Mouse (Mus musculus): ENCODE data around the gene Rnf167. TPM values are rescaled to one million over a fixed set of nuclear protein-coding genes. Genes with fewer than 3 reads are reported as not detected.

The Rnf167 gene
- polyA plus RNA-seq, 1 experiment from 2014 or later: 122 TPM

DNA sequence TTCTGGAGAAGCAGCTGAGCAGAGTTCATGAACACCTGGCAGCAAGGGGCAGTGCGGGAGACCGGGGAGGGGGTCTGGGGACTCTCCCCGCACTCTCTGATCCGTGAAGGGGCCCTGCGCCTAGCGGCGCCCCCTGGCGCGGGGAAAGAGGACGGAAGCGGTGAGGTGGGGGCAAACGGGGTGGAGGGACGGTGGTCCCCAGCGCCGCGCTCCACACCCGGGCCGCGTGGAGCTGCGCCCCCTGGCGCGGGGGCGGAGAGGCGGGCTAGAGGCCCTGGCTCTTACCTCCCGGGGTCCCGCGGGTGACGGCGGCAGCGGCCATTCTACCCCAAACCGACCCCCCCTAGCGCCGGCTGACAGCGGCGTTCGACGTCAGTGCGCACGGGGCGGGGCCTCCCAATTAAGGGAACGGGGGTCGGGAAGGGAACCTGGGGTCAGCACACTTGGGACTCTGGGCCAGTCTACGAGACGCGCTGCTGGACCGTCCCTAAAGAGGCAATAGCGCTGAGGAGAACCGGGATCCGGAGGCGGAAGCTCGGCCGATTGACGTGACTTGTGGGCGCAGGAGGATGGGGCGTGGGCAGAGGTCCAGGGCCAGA lies 40.7 kb downstream of the Rnf167 start, which contains the start of gene Camta2:
Gene Camta2, minus strand, starts transcription at position 505 of the 599 bp plus-strand sequence.
- peak; percentile 91 for ATAC-seq (replicated peaks; ENCODE audit: low FRiP score)
- Histone ChIP-seq H3K4me2 (peak within 1 kb of the TSS; percentile 89), H3K4me1 (peaks cover 22% of the 10 kb centered on the region), H3K4me3 (replicated peaks) (peak within 1 kb of the TSS; percentile 81), H3K9me3 (replicated peaks) (no peaks in the 10 kb centered on the region), H3K27ac (peak within 1 kb of the TSS; percentile 92), H3K27me3 (no peaks in the 10 kb centered on the region), H3K9ac (peak within 1 kb of the TSS; percentile 72), H3K36me3 (peaks cover 32% of the 10 kb centered on the region)
- WGBS: under 1% methylated on average over 55 of the region's 55 CpGs

DNA sequence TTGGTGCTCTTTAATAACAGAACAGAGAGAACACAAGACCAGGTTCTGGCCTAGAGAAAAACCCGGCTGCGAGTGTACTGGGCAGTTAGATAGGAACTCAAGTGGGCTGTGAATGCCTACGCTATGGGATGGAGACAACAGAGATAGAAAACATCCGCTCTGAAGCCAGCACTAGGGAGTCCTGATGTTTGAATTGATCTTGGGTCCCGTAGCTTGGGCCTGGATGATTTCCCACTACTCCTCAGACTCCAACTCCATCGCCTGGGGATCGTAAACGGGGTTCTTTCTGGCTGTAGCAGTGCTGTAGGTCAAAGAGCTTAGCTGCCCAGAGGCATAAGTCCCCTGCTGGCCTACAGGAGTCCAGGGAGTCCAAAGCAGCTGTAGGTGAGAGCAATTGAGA lies 41.3 kb downstream of the Rnf167 start:
- Histone ChIP-seq H3K9ac (peak overlapping the region; percentile 72), H3K27ac (peak overlapping the region; percentile 92), H3K4me1 (peaks cover 22% of the 10 kb centered on the region), H3K4me3 (replicated peaks) (peak overlapping the region; percentile 81), H3K9me3 (replicated peaks) (no peaks in the 10 kb centered on the region), H3K4me2 (peak overlapping the region; percentile 89), H3K27me3 (no peaks in the 10 kb centered on the region), H3K36me3 (peaks cover 25% of the 10 kb centered on the region)
- WGBS: 9% methylated on average over 8 of the region's 8 CpGs
- ATAC-seq (replicated peaks; ENCODE audit: low FRiP score): no peak

GRCm38 (mm10) chr11:70689578-70689977 lies 42.5 kb downstream of the Rnf167 start:
- no peaks in the 10 kb centered on the region for H3K27me3 ChIP-seq
- no peak overlapping the region for H3K4me3 ChIP-seq (replicated peaks)
- ATAC-seq (replicated peaks; ENCODE audit: low FRiP score): no peak
- H3K9ac ChIP-seq: no peak overlapping the region
- 66% methylated on average over 4 of the region's 4 CpGs for WGBS
- H3K27ac ChIP-seq: no peak overlapping the region
- peaks cover 22% of the 10 kb centered on the region for H3K4me1 ChIP-seq
- H3K9me3 ChIP-seq (replicated peaks): no peaks in the 10 kb centered on the region
- peaks cover 14% of the 10 kb centered on the region for H3K36me3 ChIP-seq
- no peak overlapping the region for H3K4me2 ChIP-seq

DNA sequence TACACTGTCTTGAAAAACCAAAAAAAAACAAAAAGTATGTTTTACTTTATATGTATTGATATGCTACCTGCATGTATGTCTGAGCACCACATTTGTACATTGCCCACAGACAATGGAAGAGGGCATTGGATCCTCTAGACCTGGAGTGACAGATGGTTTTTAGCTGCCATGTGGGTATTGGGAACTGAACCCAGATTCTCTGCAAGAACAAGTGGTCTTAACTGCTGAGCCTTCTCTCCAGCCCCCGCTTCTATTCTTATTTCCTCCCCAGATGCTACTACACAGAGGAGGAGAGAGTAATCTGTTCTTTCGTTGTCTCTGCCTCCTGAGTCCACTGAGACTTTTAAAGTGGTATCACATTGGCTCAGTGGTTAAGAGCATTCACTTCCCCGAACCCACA lies 46.5 kb downstream of the Rnf167 start:
- peaks cover 5% of the 10 kb centered on the region for H3K4me1 ChIP-seq
- no peaks in the 10 kb centered on the region for H3K9me3 ChIP-seq (replicated peaks)
- H3K9ac ChIP-seq: no peak overlapping the region
- no peak overlapping the region for H3K4me2 ChIP-seq
- H3K36me3 ChIP-seq: no peaks in the 10 kb centered on the region
- H3K4me3 ChIP-seq (replicated peaks): no peak overlapping the region
- H3K27ac ChIP-seq: no peak overlapping the region
- no peaks in the 10 kb centered on the region for H3K27me3 ChIP-seq
- WGBS: 70% methylated on average over 3 of the region's 3 CpGs
- ATAC-seq (replicated peaks; ENCODE audit: low FRiP score): no peak

- H3K27me3 ChIP-seq: no peaks in the 10 kb centered on the region
- 70% methylated on average over 3 of the region's 3 CpGs for WGBS
- H3K27ac ChIP-seq: no peak overlapping the region
- H3K9me3 ChIP-seq (replicated peaks): no peaks in the 10 kb centered on the region
- no peak overlapping the region for H3K9ac ChIP-seq
- no peak overlapping the region for H3K4me2 ChIP-seq
- H3K4me3 ChIP-seq (replicated peaks): no peak overlapping the region
- no peaks in the 10 kb centered on the region for H3K36me3 ChIP-seq
- ATAC-seq (replicated peaks; ENCODE audit: low FRiP score): no peak
- H3K4me1 ChIP-seq: peaks cover 22% of the 10 kb centered on the region
Observed at GRCm38 (mm10) chr11:70697376-70697775, 50.3 kb downstream of the Rnf167 start.

DNA sequence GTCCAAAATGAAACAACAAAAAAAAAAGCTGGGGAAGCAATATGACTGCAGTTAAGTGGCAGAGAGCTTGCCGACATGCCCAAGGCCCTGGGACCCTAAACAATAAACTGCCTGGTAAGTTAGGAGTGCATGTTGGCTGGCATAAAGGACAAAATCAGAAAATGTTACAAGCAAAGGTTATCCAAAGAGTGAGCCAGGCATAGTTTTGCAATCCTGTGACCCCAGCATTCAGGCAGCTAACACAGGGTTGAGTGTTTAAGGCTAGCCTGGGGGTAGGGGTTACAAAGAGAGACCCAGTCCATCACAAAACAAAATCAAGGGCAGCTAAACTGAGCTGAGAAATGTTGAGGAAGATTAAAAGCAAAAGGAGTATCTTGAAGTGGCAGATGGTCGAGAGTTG lies 52.0 kb downstream of the Rnf167 start:
- Histone ChIP-seq H3K36me3 (peaks cover 11% of the 10 kb centered on the region), H3K27ac (no peak overlapping the region), H3K9ac (no peak overlapping the region), H3K4me1 (peaks cover 26% of the 10 kb centered on the region), H3K9me3 (replicated peaks) (no peaks in the 10 kb centered on the region), H3K4me2 (peak overlapping the region; percentile 77; the same call in 1 of the 2 replicates), H3K27me3 (no peaks in the 10 kb centered on the region), H3K4me3 (replicated peaks) (0 out of 2 replicates have a peak overlapping the region, but pooled peaks have one; percentile 96)
- 83% methylated on average over 2 of the region's 2 CpGs for WGBS
- no peak for ATAC-seq (replicated peaks; ENCODE audit: low FRiP score)

- ATAC-seq (replicated peaks; ENCODE audit: low FRiP score): peak; percentile 93
- peaks cover 20% of the 10 kb centered on the region for H3K36me3 ChIP-seq
- peaks cover 26% of the 10 kb centered on the region for H3K4me1 ChIP-seq
- H3K4me3 ChIP-seq (replicated peaks): peak within 1 kb of the TSS; percentile 96
- H3K9me3 ChIP-seq (replicated peaks): no peaks in the 10 kb centered on the region
- peak within 1 kb of the TSS; percentile 97 for H3K9ac ChIP-seq
- H3K4me2 ChIP-seq: peak within 1 kb of the TSS; percentile 77
- WGBS: under 1% methylated on average over 62 of the region's 69 CpGs
- no peaks in the 10 kb centered on the region for H3K27me3 ChIP-seq
- H3K27ac ChIP-seq: peak within 1 kb of the TSS; percentile 98
Observed at GRCm38 (mm10) chr11:70699722-70700556, 52.9 kb downstream of the Rnf167 start, which contains the start of the genes Inca1 and Kif1c. TSS of gene Inca1 (minus strand) at chr11:70700155. TSS of gene Kif1c (plus strand) at chr11:70700548.

DNA sequence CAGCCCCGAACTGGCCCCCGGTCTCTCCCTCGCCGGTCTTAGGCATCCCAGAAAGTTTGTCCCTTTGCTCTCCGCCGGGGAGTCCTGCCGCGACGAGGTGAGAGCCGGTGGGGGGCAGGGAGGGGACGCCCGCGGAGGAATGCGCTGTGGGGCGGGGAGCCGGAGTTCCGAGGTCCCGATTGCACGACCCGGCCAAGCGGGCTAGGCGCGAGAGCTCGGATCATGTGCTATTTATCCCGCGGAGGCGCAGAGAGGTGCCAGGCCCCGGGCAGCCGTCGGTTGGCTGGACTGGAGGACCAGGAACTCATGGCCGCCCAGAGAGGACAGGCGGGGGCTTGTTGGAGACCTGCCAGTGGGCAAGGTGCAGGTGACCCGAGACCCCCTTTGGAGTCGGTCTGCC lies 53.6 kb downstream of the Rnf167 start:
- H3K36me3 ChIP-seq: peaks cover 27% of the 10 kb centered on the region
- peak overlapping the region; percentile 98 for H3K27ac ChIP-seq
- WGBS: under 1% methylated on average over 34 of the region's 34 CpGs

More for the DNA sequence above, 53.6 kb downstream of the Rnf167 start:
- no peaks in the 10 kb centered on the region for H3K9me3 ChIP-seq (replicated peaks)
- H3K4me1 ChIP-seq: peaks cover 26% of the 10 kb centered on the region
- H3K4me3 ChIP-seq (replicated peaks): peak overlapping the region; percentile 96
- peak overlapping the region; percentile 77 for H3K4me2 ChIP-seq
- H3K9ac ChIP-seq: peak overlapping the region; percentile 97
- ATAC-seq (replicated peaks; ENCODE audit: low FRiP score): peak; percentile 66
- no peaks in the 10 kb centered on the region for H3K27me3 ChIP-seq

Other genes with a start within 250 kb of the Rnf167 start
- 40.1 and 42.1 TPM in 2 replicates for gene Pelp1, start 237.2 kb upstream of the Rnf167 start, polyA plus RNA-seq (2015; fragmentation: Nextera tagmentation; extraction: Ambion mirVana)
- 15.4 and 15.5 TPM in 2 replicates for gene Arrb2, start 214.6 kb upstream of the Rnf167 start, polyA plus RNA-seq (2015; fragmentation: Nextera tagmentation; extraction: Ambion mirVana)
- gene Med11, start 195.3 kb upstream of the Rnf167 start, polyA plus RNA-seq (2015; fragmentation: Nextera tagmentation; extraction: Ambion mirVana): 38.8 and 42.0 TPM in 2 replicates
- 0.63 and 0.66 TPM in 2 replicates for gene Zmynd15, start 187.8 kb upstream of the Rnf167 start, polyA plus RNA-seq (2015; fragmentation: Nextera tagmentation; extraction: Ambion mirVana)
- gene Cxcl16, start 187.3 kb upstream of the Rnf167 start, polyA plus RNA-seq (2015; fragmentation: Nextera tagmentation; extraction: Ambion mirVana): 6.0 and 6.9 TPM in 2 replicates
- gene Tm4sf5, start 142.0 kb upstream of the Rnf167 start, polyA plus RNA-seq (2015; fragmentation: Nextera tagmentation; extraction: Ambion mirVana): 0.82 and 0.88 TPM in 2 replicates
- gene Vmo1, start 132.6 kb upstream of the Rnf167 start, polyA plus RNA-seq (2015; fragmentation: Nextera tagmentation; extraction: Ambion mirVana): 0.35 and 0.40 TPM in 2 replicates
- gene Gltpd2, start 128.0 kb upstream of the Rnf167 start, polyA plus RNA-seq (2015; fragmentation: Nextera tagmentation; extraction: Ambion mirVana): 0.91 and 1.1 TPM in 2 replicates
- 755 and 782 TPM in 2 replicates for gene Psmb6, start 121.9 kb upstream of the Rnf167 start, polyA plus RNA-seq (2015; fragmentation: Nextera tagmentation; extraction: Ambion mirVana)
- not detected in 2 replicates for gene Gm40193, start 114.3 kb upstream of the Rnf167 start, polyA plus RNA-seq (2015; fragmentation: Nextera tagmentation; extraction: Ambion mirVana)
- gene Pld2, start 107.2 kb upstream of the Rnf167 start, polyA plus RNA-seq (2015; fragmentation: Nextera tagmentation; extraction: Ambion mirVana): 6.5 and 8.2 TPM in 2 replicates
- gene Mink1, start 84.4 kb upstream of the Rnf167 start, polyA plus RNA-seq (2015; fragmentation: Nextera tagmentation; extraction: Ambion mirVana): 14.8 and 15.8 TPM in 2 replicates
- not detected in 2 replicates for gene 4930544D05Rik, start 31.4 kb upstream of the Rnf167 start, polyA plus RNA-seq (2015; fragmentation: Nextera tagmentation; extraction: Ambion mirVana)
- gene Chrne, start 28.0 kb upstream of the Rnf167 start, polyA plus RNA-seq (2015; fragmentation: Nextera tagmentation; extraction: Ambion mirVana): 0.27 TPM in 1 of 2 replicates, not detected in the other
- gene Gp1ba, start 8.1 kb upstream of the Rnf167 start, polyA plus RNA-seq (2015; fragmentation: Nextera tagmentation; extraction: Ambion mirVana): 0.19 and 0.30 TPM in 2 replicates
- 178 and 186 TPM in 2 replicates for gene Slc25a11, start 244 bp downstream of the Rnf167 start, polyA plus RNA-seq (2015; fragmentation: Nextera tagmentation; extraction: Ambion mirVana)
- 1,914 and 2,031 TPM in 2 replicates for gene Pfn1, start 7.4 kb downstream of the Rnf167 start, polyA plus RNA-seq (2015; fragmentation: Nextera tagmentation; extraction: Ambion mirVana)
- gene Eno3, start 10.0 kb downstream of the Rnf167 start, polyA plus RNA-seq (2015; fragmentation: Nextera tagmentation; extraction: Ambion mirVana): 30.3 and 38.5 TPM in 2 replicates
- 181 and 202 TPM in 2 replicates for gene Spag7, start 22.2 kb downstream of the Rnf167 start, polyA plus RNA-seq (2015; fragmentation: Nextera tagmentation; extraction: Ambion mirVana)
- gene Camta2, start 40.9 kb downstream of the Rnf167 start, polyA plus RNA-seq (2015; fragmentation: Nextera tagmentation; extraction: Ambion mirVana): 12.8 and 14.1 TPM in 2 replicates
- gene Inca1, start 52.9 kb downstream of the Rnf167 start, polyA plus RNA-seq (2015; fragmentation: Nextera tagmentation; extraction: Ambion mirVana): 1.2 and 2.3 TPM in 2 replicates
- gene Kif1c, start 53.3 kb downstream of the Rnf167 start, polyA plus RNA-seq (2015; fragmentation: Nextera tagmentation; extraction: Ambion mirVana): 3.5 and 3.6 TPM in 2 replicates
- 6.8 and 8.1 TPM in 2 replicates for gene Zfp3, start 117.0 kb downstream of the Rnf167 start, polyA plus RNA-seq (2015; fragmentation: Nextera tagmentation; extraction: Ambion mirVana)
- gene Scimp, start 165.4 kb downstream of the Rnf167 start, polyA plus RNA-seq (2015; fragmentation: Nextera tagmentation; extraction: Ambion mirVana): 0.25 TPM in 1 of 2 replicates, not detected in the other
- gene Rabep1, start 197.5 kb downstream of the Rnf167 start, polyA plus RNA-seq (2015; fragmentation: Nextera tagmentation; extraction: Ambion mirVana): 36.5 and 36.8 TPM in 2 replicates